Mouse (Mus musculus): ENCODE measurements around the gene Rps26. TPM values are rescaled to one million over a fixed set of nuclear protein-coding genes. Genes with fewer than 3 reads are reported as not detected.
"Not testable (repeated sequence)": the region's sequence is repeated elsewhere in the genome, so short reads cannot be mapped to it uniquely, and the experiment has no call there.

Gene Rps26
- polyA plus RNA-seq, 1 experiment from 2014 or later, result 573 TPM

- DNase-seq (ENCODE audit: low spot score); H3K27ac ChIP-seq; H3K4me3 ChIP-seq (replicated peaks; ENCODE audit: low read length); H3K4me1 ChIP-seq (replicated peaks; ENCODE audit: control insufficient read depth, insufficient read depth, low read length); H3K9ac ChIP-seq; ATAC-seq (ENCODE audit: low FRiP score); H3K4me2 ChIP-seq (replicated peaks); H3K9me3 ChIP-seq (ENCODE audit: control insufficient read depth, low read length); H3K27me3 ChIP-seq (ENCODE audit: control insufficient read depth, insufficient read depth, low read length): not testable (repeated sequence)
- 88% methylated on average over 5 of the region's 5 CpGs for WGBS
- peaks cover 31% of the 10 kb centered on the region for H3K36me3 ChIP-seq (replicated peaks; ENCODE audit: control insufficient read depth, insufficient read depth)
Observed at GRCm38 (mm10) chr10:128630306-128630705, 3.8 kb upstream of the Rps26 start.

DNA sequence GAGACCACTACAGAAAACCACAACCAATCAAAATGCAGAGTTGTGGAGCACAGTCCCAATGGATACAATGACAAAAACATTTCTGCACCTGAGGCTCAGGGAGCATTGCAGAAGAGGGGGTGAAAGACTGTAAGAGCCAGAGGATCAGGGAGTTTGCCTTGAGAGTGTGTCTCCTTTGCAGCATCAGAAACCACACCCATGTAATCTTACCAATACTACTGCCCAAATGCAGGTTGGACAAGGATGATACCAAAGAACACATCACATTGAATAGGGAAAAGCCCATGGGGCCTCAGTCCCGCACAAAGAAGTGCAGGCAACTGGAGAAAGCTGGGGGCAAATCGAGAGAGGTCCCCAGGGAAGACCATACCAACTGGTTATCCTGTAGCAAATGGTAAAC, 3.2 kb upstream of the Rps26 start:
- Histone ChIP-seq H3K4me1 (replicated peaks; ENCODE audit: control insufficient read depth, insufficient read depth, low read length) (peaks cover 6% of the 10 kb centered on the region), H3K27ac (no peak overlapping the region), H3K36me3 (replicated peaks; ENCODE audit: control insufficient read depth, insufficient read depth) (peaks cover 31% of the 10 kb centered on the region), H3K4me2 (replicated peaks) (no peak overlapping the region), H3K4me3 (replicated peaks; ENCODE audit: low read length) (no peak overlapping the region), H3K9me3 (ENCODE audit: control insufficient read depth, low read length) (no peaks in the 10 kb centered on the region), H3K27me3 (ENCODE audit: control insufficient read depth, insufficient read depth, low read length) (no peaks in the 10 kb centered on the region), H3K9ac (no peak overlapping the region)
- no peak for ATAC-seq (ENCODE audit: low FRiP score)
- 63% methylated on average over 2 of the region's 2 CpGs for WGBS
- DNase-seq (ENCODE audit: low spot score), result no peak

GRCm38 (mm10) chr10:128627398-128628317, 1.1 kb upstream of the Rps26 start:
- Histone ChIP-seq H3K27ac (peak overlapping the region; percentile 83; the same call in 1 of the 2 replicates), H3K4me2 (replicated peaks) (no peak overlapping the region; the same call in 1 of the 2 replicates), H3K27me3 (ENCODE audit: control insufficient read depth, insufficient read depth, low read length) (no peaks in the 10 kb centered on the region), H3K36me3 (replicated peaks; ENCODE audit: control insufficient read depth, insufficient read depth) (peaks cover 29% of the 10 kb centered on the region), H3K4me1 (replicated peaks; ENCODE audit: control insufficient read depth, insufficient read depth, low read length) (peaks cover 6% of the 10 kb centered on the region), H3K9ac (no peak overlapping the region), H3K9me3 (ENCODE audit: control insufficient read depth, low read length) (no peaks in the 10 kb centered on the region), H3K4me3 (replicated peaks; ENCODE audit: low read length) (no peak overlapping the region)
- 87% methylated on average over 10 of the region's 10 CpGs for WGBS
- ATAC-seq (ENCODE audit: low FRiP score) (no peak), DNase-seq (ENCODE audit: low spot score) (no peak)

- H3K4me1 ChIP-seq (replicated peaks; ENCODE audit: control insufficient read depth, insufficient read depth, low read length), result peaks cover 6% of the 10 kb centered on the region
- no peak for ATAC-seq (ENCODE audit: low FRiP score)
- peaks cover 29% of the 10 kb centered on the region for H3K36me3 ChIP-seq (replicated peaks; ENCODE audit: control insufficient read depth, insufficient read depth)
- DNase-seq (ENCODE audit: low spot score), result no peak
- peak overlapping the region; percentile 73 for H3K4me3 ChIP-seq (replicated peaks; ENCODE audit: low read length)
- peak overlapping the region; percentile 77 for H3K4me2 ChIP-seq (replicated peaks)
- no peaks in the 10 kb centered on the region for H3K9me3 ChIP-seq (ENCODE audit: control insufficient read depth, low read length)
- H3K27ac ChIP-seq, result no peak overlapping the region
- peak overlapping the region; percentile 87 for H3K9ac ChIP-seq
- H3K27me3 ChIP-seq (ENCODE audit: control insufficient read depth, insufficient read depth, low read length), result no peaks in the 10 kb centered on the region
- WGBS, result 50% methylated on average over 7 of the region's 7 CpGs
Observed at GRCm38 (mm10) chr10:128625287-128625894, 1.2 kb downstream of the Rps26 start.

GRCm38 (mm10) chr10:128623106-128623613, 3.4 kb downstream of the Rps26 start:
- not testable (repeated sequence) for H3K4me3 ChIP-seq (replicated peaks; ENCODE audit: low read length); H3K27me3 ChIP-seq (ENCODE audit: control insufficient read depth, insufficient read depth, low read length); H3K4me2 ChIP-seq (replicated peaks); H3K9me3 ChIP-seq (ENCODE audit: control insufficient read depth, low read length); H3K4me1 ChIP-seq (replicated peaks; ENCODE audit: control insufficient read depth, insufficient read depth, low read length); H3K27ac ChIP-seq; DNase-seq (ENCODE audit: low spot score); H3K9ac ChIP-seq; ATAC-seq (ENCODE audit: low FRiP score)
- WGBS, result 81% methylated on average over 3 of the region's 4 CpGs
- peaks cover 29% of the 10 kb centered on the region for H3K36me3 ChIP-seq (replicated peaks; ENCODE audit: control insufficient read depth, insufficient read depth)

DNA sequence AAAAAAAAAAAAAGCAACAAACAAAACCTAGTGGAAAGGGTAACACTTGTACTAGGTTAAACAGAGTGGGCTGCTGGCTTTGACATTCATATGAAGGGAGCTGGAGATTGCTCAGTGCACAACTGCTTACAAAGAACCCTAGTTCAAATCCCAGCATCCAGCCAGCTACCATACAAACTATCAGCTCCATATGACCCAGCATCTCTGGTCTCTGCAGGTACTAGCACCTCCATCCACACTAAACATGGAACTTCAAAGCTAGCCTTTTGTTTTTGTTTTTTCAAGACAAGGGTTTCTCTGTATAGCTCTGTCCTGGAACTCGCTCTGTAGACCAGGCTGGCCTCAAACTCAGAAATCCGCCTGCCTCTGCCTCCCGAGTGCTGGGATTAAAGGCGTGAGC, 3.8 kb downstream of the Rps26 start:
- Histone ChIP-seq H3K36me3 (replicated peaks; ENCODE audit: control insufficient read depth, insufficient read depth) (peaks cover 29% of the 10 kb centered on the region), H3K9me3 (ENCODE audit: control insufficient read depth, low read length) (no peaks in the 10 kb centered on the region), H3K27ac (no peak overlapping the region), H3K9ac (no peak overlapping the region), H3K4me2 (replicated peaks) (no peak overlapping the region), H3K27me3 (ENCODE audit: control insufficient read depth, insufficient read depth, low read length) (no peaks in the 10 kb centered on the region), H3K4me1 (replicated peaks; ENCODE audit: control insufficient read depth, insufficient read depth, low read length) (peaks cover 6% of the 10 kb centered on the region), H3K4me3 (replicated peaks; ENCODE audit: low read length) (no peak overlapping the region)
- DNase-seq (ENCODE audit: low spot score) (no peak), ATAC-seq (ENCODE audit: low FRiP score) (no peak)
- 81% methylated on average over 4 of the region's 4 CpGs for WGBS

DNA sequence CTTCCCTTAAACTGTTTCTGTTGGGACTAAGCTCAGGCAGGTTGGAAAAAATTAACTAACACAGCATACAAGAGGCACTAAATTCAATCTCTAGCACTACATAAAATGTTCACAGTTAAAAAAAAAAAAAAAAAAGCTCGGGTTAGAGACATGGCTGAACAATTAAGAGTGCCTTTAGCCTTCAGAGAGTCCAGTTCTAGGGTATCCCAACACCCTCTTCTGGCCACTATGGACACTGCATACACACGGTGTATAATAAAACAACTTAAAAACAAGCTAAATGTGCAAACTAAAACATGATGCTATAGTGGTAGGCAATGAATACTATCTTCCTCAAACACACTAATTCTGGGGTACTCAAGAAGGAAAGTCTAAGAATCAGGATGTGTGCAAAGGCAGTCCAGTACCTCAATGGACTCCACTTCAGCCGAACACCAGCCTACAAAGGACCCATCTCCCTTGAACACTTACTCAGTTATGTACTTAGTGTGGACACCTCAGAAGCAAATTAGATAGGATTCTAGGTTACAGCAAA, 4.5 kb downstream of the Rps26 start:
- Histone ChIP-seq H3K9ac (no peak overlapping the region), H3K27ac (no peak overlapping the region), H3K4me2 (replicated peaks) (no peak overlapping the region), H3K4me3 (replicated peaks; ENCODE audit: low read length) (no peak overlapping the region), H3K36me3 (replicated peaks; ENCODE audit: control insufficient read depth, insufficient read depth) (peaks cover 29% of the 10 kb centered on the region), H3K4me1 (replicated peaks; ENCODE audit: control insufficient read depth, insufficient read depth, low read length) (peaks cover 6% of the 10 kb centered on the region), H3K27me3 (ENCODE audit: control insufficient read depth, insufficient read depth, low read length) (no peaks in the 10 kb centered on the region), H3K9me3 (ENCODE audit: control insufficient read depth, low read length) (no peaks in the 10 kb centered on the region)
- no peak for DNase-seq (ENCODE audit: low spot score)
- WGBS, result 77% methylated on average over 3 of the region's 3 CpGs
- no peak for ATAC-seq (ENCODE audit: low FRiP score)

DNA sequence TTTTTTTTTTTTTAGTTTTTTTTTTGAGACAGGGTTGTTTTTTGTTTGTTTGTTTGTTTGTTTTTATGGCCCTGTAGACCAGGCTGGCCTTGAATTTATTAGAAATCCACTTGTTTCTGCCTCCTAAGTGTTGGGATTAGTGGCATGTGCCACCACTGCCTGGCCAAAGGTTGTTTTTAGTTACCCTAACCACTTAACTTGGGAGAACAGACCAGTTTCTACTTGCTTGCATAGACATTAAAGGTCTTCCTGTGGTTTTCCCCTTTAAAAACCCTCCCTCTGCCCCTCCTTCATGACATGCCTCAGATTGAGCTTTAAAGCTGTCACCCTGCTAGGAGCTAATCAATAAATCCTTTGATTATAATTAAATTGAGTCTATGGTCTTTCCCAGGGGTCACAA, 6.3 kb downstream of the Rps26 start:
- ATAC-seq (ENCODE audit: low FRiP score) (no peak), DNase-seq (ENCODE audit: low spot score) (no peak)
- Histone ChIP-seq H3K4me1 (replicated peaks; ENCODE audit: control insufficient read depth, insufficient read depth, low read length) (peaks cover 2% of the 10 kb centered on the region), H3K4me3 (replicated peaks; ENCODE audit: low read length) (no peak overlapping the region), H3K9ac (no peak overlapping the region), H3K9me3 (ENCODE audit: control insufficient read depth, low read length) (no peaks in the 10 kb centered on the region), H3K4me2 (replicated peaks) (no peak overlapping the region), H3K36me3 (replicated peaks; ENCODE audit: control insufficient read depth, insufficient read depth) (peaks cover 27% of the 10 kb centered on the region), H3K27me3 (ENCODE audit: control insufficient read depth, insufficient read depth, low read length) (no peaks in the 10 kb centered on the region), H3K27ac (no peak overlapping the region)

- 92% methylated on average over 5 of the region's 5 CpGs for WGBS
- H3K27me3 ChIP-seq (ENCODE audit: control insufficient read depth, insufficient read depth, low read length); H3K9me3 ChIP-seq (ENCODE audit: control insufficient read depth, low read length); H3K4me1 ChIP-seq (replicated peaks; ENCODE audit: control insufficient read depth, insufficient read depth, low read length); DNase-seq (ENCODE audit: low spot score); H3K27ac ChIP-seq; H3K4me2 ChIP-seq (replicated peaks); H3K9ac ChIP-seq; ATAC-seq (ENCODE audit: low FRiP score); H3K4me3 ChIP-seq (replicated peaks; ENCODE audit: low read length): not testable (repeated sequence)
- peaks cover 16% of the 10 kb centered on the region for H3K36me3 ChIP-seq (replicated peaks; ENCODE audit: control insufficient read depth, insufficient read depth)
Observed at GRCm38 (mm10) chr10:128619148-128619547, 7.4 kb downstream of the Rps26 start.
